Mouse (Mus musculus): ENCODE measurements at regions not wholly inside any gene's neighbourhood (a gene's known extent, or its start where the extent isn't known, plus 50 kb on each side); places are given as distances from the start of the nearest gene placed in this dataset.

- H3K4me3 ChIP-seq, result no peak overlapping the region
- ATAC-seq (ENCODE audit: low FRiP score, low read depth), result no peak
These were observed 1037.6 kb downstream of the Gsdmc2 start for GRCm38 (mm10) chr15:62807364-62807763.

GRCm38 (mm10) chr15:62802770-62803169 is 1042.2 kb downstream of the Gsdmc2 start:
- Histone ChIP-seq H3K4me2 (replicated peaks) (no peak overlapping the region), H3K9me3 (no peaks in the 10 kb centered on the region), H3K4me1 (no peaks in the 10 kb centered on the region), H3K4me3 (no peak overlapping the region), H3K9ac (no peak overlapping the region), H3K27me3 (no peaks in the 10 kb centered on the region), H3K27ac (no peak overlapping the region), H3K36me3 (no peaks in the 10 kb centered on the region)
- ATAC-seq (ENCODE audit: low FRiP score, low read depth), result no peak

More at GRCm38 (mm10) chr15:62807364-62807763, 1037.6 kb downstream of the Gsdmc2 start:
- H3K27me3 ChIP-seq, result no peaks in the 10 kb centered on the region
- H3K36me3 ChIP-seq, result no peaks in the 10 kb centered on the region
- H3K9me3 ChIP-seq, result no peaks in the 10 kb centered on the region
- H3K4me1 ChIP-seq, result no peaks in the 10 kb centered on the region
- no peak overlapping the region for H3K27ac ChIP-seq
- no peak overlapping the region for H3K9ac ChIP-seq
- H3K4me2 ChIP-seq (replicated peaks), result no peak overlapping the region
- 65% methylated on average over 1 of the region's 1 CpGs for WGBS

- no peak for ATAC-seq (ENCODE audit: low FRiP score, low read depth)
- H3K4me1 ChIP-seq, result no peaks in the 10 kb centered on the region
- no peaks in the 10 kb centered on the region for H3K36me3 ChIP-seq
- H3K27ac ChIP-seq, result no peak overlapping the region
- no peaks in the 10 kb centered on the region for H3K27me3 ChIP-seq
- H3K4me2 ChIP-seq (replicated peaks), result no peak overlapping the region
- no peak overlapping the region for H3K9ac ChIP-seq
- H3K4me3 ChIP-seq, result no peak overlapping the region
- no peaks in the 10 kb centered on the region for H3K9me3 ChIP-seq
- WGBS, result 74% methylated on average over 4 of the region's 4 CpGs
These were observed 1046.2 kb downstream of the Gsdmc2 start for GRCm38 (mm10) chr15:62798731-62799130.

- H3K4me1 ChIP-seq, result 0 out of 2 replicates have a peak, but pooled peaks cover 5% of the 10 kb centered on the region
- no peak overlapping the region for H3K4me2 ChIP-seq (replicated peaks)
- H3K27ac ChIP-seq, result no peak overlapping the region
- no peak overlapping the region for H3K9ac ChIP-seq
- WGBS, result 94% methylated on average over 5 of the region's 5 CpGs
- no peaks in the 10 kb centered on the region for H3K27me3 ChIP-seq
- no peak for ATAC-seq (ENCODE audit: low FRiP score, low read depth)
- no peaks in the 10 kb centered on the region for H3K36me3 ChIP-seq
- H3K9me3 ChIP-seq, result no peaks in the 10 kb centered on the region
- H3K4me3 ChIP-seq, result no peak overlapping the region
These were observed 1051.4 kb downstream of the Gsdmc2 start for GRCm38 (mm10) chr15:62793569-62793968.

- no peak overlapping the region for H3K27ac ChIP-seq
- H3K4me2 ChIP-seq (replicated peaks), result no peak overlapping the region
- H3K4me1 ChIP-seq, result 0 out of 2 replicates have a peak, but pooled peaks cover 5% of the 10 kb centered on the region
- no peaks in the 10 kb centered on the region for H3K27me3 ChIP-seq
- no peaks in the 10 kb centered on the region for H3K36me3 ChIP-seq
- no peak overlapping the region for H3K4me3 ChIP-seq
- no peaks in the 10 kb centered on the region for H3K9me3 ChIP-seq
- WGBS, result 78% methylated on average over 1 of the region's 1 CpGs
- no peak overlapping the region for H3K9ac ChIP-seq
- no peak for ATAC-seq (ENCODE audit: low FRiP score, low read depth)
These were observed 1052.9 kb downstream of the Gsdmc2 start for GRCm38 (mm10) chr15:62792084-62792483.

GRCm38 (mm10) chr15:62787753-62788152 is 1057.2 kb downstream of the Gsdmc2 start:
- no peaks in the 10 kb centered on the region for H3K9me3 ChIP-seq
- H3K4me2 ChIP-seq (replicated peaks), result no peak overlapping the region
- no peaks in the 10 kb centered on the region for H3K27me3 ChIP-seq
- H3K27ac ChIP-seq, result no peak overlapping the region
- H3K9ac ChIP-seq, result no peak overlapping the region
- 0 out of 2 replicates have a peak, but pooled peaks cover 5% of the 10 kb centered on the region for H3K4me1 ChIP-seq
- no peak for ATAC-seq (ENCODE audit: low FRiP score, low read depth)
- H3K36me3 ChIP-seq, result no peaks in the 10 kb centered on the region
- no peak overlapping the region for H3K4me3 ChIP-seq
- 78% methylated on average over 2 of the region's 2 CpGs for WGBS

GRCm38 (mm10) chr15:62786315-62786714 is 1058.7 kb downstream of the Gsdmc2 start:
- H3K9ac ChIP-seq, result no peak overlapping the region
- no peaks in the 10 kb centered on the region for H3K9me3 ChIP-seq
- no peak for ATAC-seq (ENCODE audit: low FRiP score, low read depth)
- 0 out of 2 replicates have a peak, but pooled peaks cover 5% of the 10 kb centered on the region for H3K4me1 ChIP-seq
- no peaks in the 10 kb centered on the region for H3K36me3 ChIP-seq
- no peak overlapping the region for H3K27ac ChIP-seq
- no peak overlapping the region for H3K4me3 ChIP-seq
- 73% methylated on average over 1 of the region's 1 CpGs for WGBS
- H3K27me3 ChIP-seq, result no peaks in the 10 kb centered on the region
- no peak overlapping the region for H3K4me2 ChIP-seq (replicated peaks)

GRCm38 (mm10) chr15:62784456-62785139 is 1060.4 kb downstream of the Gsdmc2 start:
- H3K27me3 ChIP-seq, result no peaks in the 10 kb centered on the region
- no peak overlapping the region for H3K4me2 ChIP-seq (replicated peaks)
- 77% methylated on average over 1 of the region's 1 CpGs for WGBS
- no peak overlapping the region for H3K27ac ChIP-seq
- H3K4me3 ChIP-seq, result no peak overlapping the region
- H3K4me1 ChIP-seq, result 0 out of 2 replicates have a peak, but pooled peaks cover under 1% of the 10 kb centered on the region
- no peaks in the 10 kb centered on the region for H3K9me3 ChIP-seq
- no peak for ATAC-seq (ENCODE audit: low FRiP score, low read depth)
- no peak overlapping the region for H3K9ac ChIP-seq
- no peaks in the 10 kb centered on the region for H3K36me3 ChIP-seq

- 84% methylated on average over 5 of the region's 5 CpGs for WGBS
- no peak overlapping the region for H3K9ac ChIP-seq
- no peaks in the 10 kb centered on the region for H3K4me1 ChIP-seq
- H3K27me3 ChIP-seq, result no peaks in the 10 kb centered on the region
- ATAC-seq (ENCODE audit: low FRiP score, low read depth), result no peak
- H3K4me3 ChIP-seq, result no peak overlapping the region
- no peak overlapping the region for H3K27ac ChIP-seq
- no peak overlapping the region for H3K4me2 ChIP-seq (replicated peaks)
- no peaks in the 10 kb centered on the region for H3K9me3 ChIP-seq
- H3K36me3 ChIP-seq, result no peaks in the 10 kb centered on the region
These were observed 1066.1 kb downstream of the Gsdmc2 start for GRCm38 (mm10) chr15:62778899-62779298.

GRCm38 (mm10) chr15:62752686-62753085 is 1092.3 kb downstream of the Gsdmc2 start:
- Histone ChIP-seq H3K4me2 (replicated peaks) (no peak overlapping the region), H3K4me3 (no peak overlapping the region), H3K9me3 (no peaks in the 10 kb centered on the region), H3K4me1 (no peaks in the 10 kb centered on the region), H3K36me3 (no peaks in the 10 kb centered on the region), H3K9ac (no peak overlapping the region), H3K27ac (no peak overlapping the region), H3K27me3 (no peaks in the 10 kb centered on the region)
- no peak for ATAC-seq (ENCODE audit: low FRiP score, low read depth)
- WGBS, result 73% methylated on average over 2 of the region's 2 CpGs

GRCm38 (mm10) chr15:62743879-62744278 is 1101.1 kb downstream of the Gsdmc2 start:
- no peak for ATAC-seq (ENCODE audit: low FRiP score, low read depth)
- Histone ChIP-seq H3K27me3 (no peaks in the 10 kb centered on the region), H3K9me3 (no peaks in the 10 kb centered on the region), H3K4me3 (no peak overlapping the region), H3K4me2 (replicated peaks) (no peak overlapping the region), H3K36me3 (no peaks in the 10 kb centered on the region), H3K9ac (no peak overlapping the region), H3K27ac (no peak overlapping the region), H3K4me1 (no peaks in the 10 kb centered on the region)
- WGBS, result 89% methylated on average over 3 of the region's 3 CpGs

GRCm38 (mm10) chr15:62740746-62741145 is 1104.2 kb downstream of the Gsdmc2 start:
- Histone ChIP-seq H3K27me3 (no peaks in the 10 kb centered on the region), H3K36me3 (no peaks in the 10 kb centered on the region), H3K4me1 (no peaks in the 10 kb centered on the region), H3K9me3 (no peaks in the 10 kb centered on the region), H3K4me2 (replicated peaks) (no peak overlapping the region), H3K27ac (no peak overlapping the region), H3K4me3 (no peak overlapping the region), H3K9ac (no peak overlapping the region)
- ATAC-seq (ENCODE audit: low FRiP score, low read depth), result no peak
- WGBS, result 86% methylated on average over 2 of the region's 2 CpGs

- no peak overlapping the region for H3K27ac ChIP-seq
- no peak overlapping the region for H3K4me3 ChIP-seq
- no peaks in the 10 kb centered on the region for H3K36me3 ChIP-seq
- H3K9me3 ChIP-seq, result no peaks in the 10 kb centered on the region
- WGBS, result 77% methylated on average over 1 of the region's 1 CpGs
- no peak overlapping the region for H3K9ac ChIP-seq
- no peaks in the 10 kb centered on the region for H3K4me1 ChIP-seq
- no peaks in the 10 kb centered on the region for H3K27me3 ChIP-seq
- H3K4me2 ChIP-seq (replicated peaks), result no peak overlapping the region
- no peak for ATAC-seq (ENCODE audit: low FRiP score, low read depth)
These were observed 1109.6 kb downstream of the Gsdmc2 start for GRCm38 (mm10) chr15:62735334-62735733.

Data from limb, embryonic 13.5 days (tissue).